Mouse (Mus musculus): ENCODE results near the gene Il17re.

- TF ChIP-seq CTCF (IDR thresholded peaks at IDR 0.05) (peak; percentile 80), POLR2A (IDR thresholded peaks at IDR 0.05; ENCODE audit: insufficient read depth, low read depth, low read length) (no peak), EP300 (IDR thresholded peaks at IDR 0.05; ENCODE audit: insufficient read depth, low read depth, low read length) (0 out of 2 replicates have a peak, but pooled peaks have one; percentile 42)
These were observed 17.1 kb upstream of the Il17re start for GRCm38 (mm10) chr6:113441147-113441680.

All from heart, adult 2 months (tissue).